Mouse (Mus musculus): ENCODE results near the gene Cebpzos. TPM values are rescaled to one million over a fixed set of nuclear protein-coding genes. Genes with fewer than 3 reads are reported as not detected.
A peak's percentile ranks its signal among the peaks of the same experiment; 100 is the strongest.

The Cebpzos gene
- polyA plus RNA-seq, 1 experiment from 2014 or later, result 67.5 TPM

DNA sequence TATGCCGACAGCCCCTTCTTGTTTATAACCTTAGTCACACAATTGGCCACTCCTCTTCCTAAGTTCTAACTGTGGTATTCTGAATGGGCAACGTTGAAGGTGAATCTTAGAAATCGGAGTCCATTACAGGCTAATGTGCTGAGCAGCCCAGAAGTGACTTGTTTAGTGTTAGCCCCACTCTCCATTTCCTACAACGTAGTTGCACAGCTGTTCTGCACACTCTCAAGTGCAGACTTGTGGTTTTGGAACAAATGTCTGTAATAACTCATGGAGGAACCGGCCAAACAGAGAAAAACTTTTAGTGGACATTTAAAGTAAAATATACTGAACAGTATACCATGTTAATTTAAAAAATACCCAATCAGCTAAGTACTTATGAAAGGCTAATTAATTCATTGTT, 35.8 kb downstream of the Cebpzos start:
- Histone ChIP-seq H3K9me3 (ENCODE audit: low read length) (no peaks in the 10 kb centered on the region), H3K9ac (replicated peaks; ENCODE audit: low read depth) (no peak overlapping the region), H3K4me2 (replicated peaks; ENCODE audit: low read depth, low read length) (no peak overlapping the region), H3K27ac (ENCODE audit: low read length) (no peak overlapping the region), H3K36me3 (ENCODE audit: insufficient read depth, low read length) (peaks cover 42% of the 10 kb centered on the region; the same call in 1 of the 2 replicates), H3K27me3 (replicated peaks; ENCODE audit: insufficient read depth, low read length) (no peaks in the 10 kb centered on the region), H3K4me1 (ENCODE audit: insufficient read depth, low read depth, low read length) (no peaks in the 10 kb centered on the region), H3K4me3 (ENCODE audit: low read depth, low read length) (no peak overlapping the region)
- WGBS, result 74% methylated on average over 5 of the region's 5 CpGs
- TF ChIP-seq EP300 (IDR thresholded peaks at IDR 0.05) (no peak), CTCF (IDR thresholded peaks at IDR 0.05) (no peak)
- DNase-seq (ENCODE audit: low spot score) (no peak), ATAC-seq (no peak)

GRCm38 (mm10) chr17:78953240-78953639, 36.9 kb downstream of the Cebpzos start:
- Histone ChIP-seq H3K9me3 (ENCODE audit: low read length) (no peaks in the 10 kb centered on the region), H3K9ac (replicated peaks; ENCODE audit: low read depth) (no peak overlapping the region), H3K4me1 (ENCODE audit: insufficient read depth, low read depth, low read length) (no peaks in the 10 kb centered on the region), H3K27ac (ENCODE audit: low read length) (no peak overlapping the region), H3K4me2 (replicated peaks; ENCODE audit: low read depth, low read length) (no peak overlapping the region), H3K27me3 (replicated peaks; ENCODE audit: insufficient read depth, low read length) (no peaks in the 10 kb centered on the region), H3K36me3 (ENCODE audit: insufficient read depth, low read length) (peaks cover 46% of the 10 kb centered on the region; the same call in 1 of the 2 replicates), H3K4me3 (ENCODE audit: low read depth, low read length) (no peak overlapping the region)
- DNase-seq (ENCODE audit: low spot score) (peak; percentile 74), ATAC-seq (peak; percentile 85)
- 66% methylated on average over 8 of the region's 8 CpGs for WGBS
- no peak for TF ChIP-seq CTCF (IDR thresholded peaks at IDR 0.05)
- no peak for TF ChIP-seq EP300 (IDR thresholded peaks at IDR 0.05)

GRCm38 (mm10) chr17:78959473-78959872, 43.2 kb downstream of the Cebpzos start:
- no peak for TF ChIP-seq EP300 (IDR thresholded peaks at IDR 0.05)
- no peak for TF ChIP-seq CTCF (IDR thresholded peaks at IDR 0.05)
- WGBS, result 68% methylated on average over 6 of the region's 6 CpGs
- ATAC-seq, result no peak
- Histone ChIP-seq H3K9ac (replicated peaks; ENCODE audit: low read depth) (no peak overlapping the region), H3K4me3 (ENCODE audit: low read depth, low read length) (no peak overlapping the region), H3K27me3 (replicated peaks; ENCODE audit: insufficient read depth, low read length) (no peaks in the 10 kb centered on the region), H3K9me3 (ENCODE audit: low read length) (no peaks in the 10 kb centered on the region), H3K36me3 (ENCODE audit: insufficient read depth, low read length) (peaks cover 48% of the 10 kb centered on the region), H3K4me1 (ENCODE audit: insufficient read depth, low read depth, low read length) (no peaks in the 10 kb centered on the region), H3K4me2 (replicated peaks; ENCODE audit: low read depth, low read length) (no peak overlapping the region), H3K27ac (ENCODE audit: low read length) (no peak overlapping the region)
- DNase-seq (ENCODE audit: low spot score), result no peak

DNA sequence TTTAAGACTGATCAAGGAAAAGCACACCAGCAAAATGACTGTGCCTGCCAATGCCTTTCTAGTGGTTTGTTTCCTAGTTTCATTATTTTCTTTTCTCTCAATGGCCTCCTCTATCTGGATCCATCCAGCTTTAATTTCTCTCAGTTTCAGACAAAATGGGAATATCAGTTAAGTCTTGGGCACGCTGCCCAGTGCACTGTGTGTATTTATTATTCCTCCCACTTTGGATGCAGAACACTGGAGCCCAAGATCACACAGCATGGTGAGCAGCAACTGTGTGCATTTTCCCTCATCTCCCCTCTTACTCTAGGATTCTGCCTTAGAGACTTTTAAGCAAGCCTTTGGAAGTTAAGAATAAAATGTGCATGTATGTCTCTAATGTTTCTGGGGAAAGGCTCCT, 48.1 kb downstream of the Cebpzos start:
- Histone ChIP-seq H3K4me3 (ENCODE audit: low read depth, low read length) (no peak overlapping the region), H3K27me3 (replicated peaks; ENCODE audit: insufficient read depth, low read length) (no peaks in the 10 kb centered on the region), H3K4me2 (replicated peaks; ENCODE audit: low read depth, low read length) (no peak overlapping the region), H3K9ac (replicated peaks; ENCODE audit: low read depth) (no peak overlapping the region), H3K9me3 (ENCODE audit: low read length) (no peaks in the 10 kb centered on the region), H3K4me1 (ENCODE audit: insufficient read depth, low read depth, low read length) (no peaks in the 10 kb centered on the region), H3K27ac (ENCODE audit: low read length) (no peak overlapping the region), H3K36me3 (ENCODE audit: insufficient read depth, low read length) (peaks cover 32% of the 10 kb centered on the region)
- WGBS, result 61% methylated on average over 1 of the region's 1 CpGs
- TF ChIP-seq CTCF (IDR thresholded peaks at IDR 0.05), result no peak
- no peak for TF ChIP-seq EP300 (IDR thresholded peaks at IDR 0.05)
- DNase-seq (ENCODE audit: low spot score) (no peak), ATAC-seq (no peak)

DNA sequence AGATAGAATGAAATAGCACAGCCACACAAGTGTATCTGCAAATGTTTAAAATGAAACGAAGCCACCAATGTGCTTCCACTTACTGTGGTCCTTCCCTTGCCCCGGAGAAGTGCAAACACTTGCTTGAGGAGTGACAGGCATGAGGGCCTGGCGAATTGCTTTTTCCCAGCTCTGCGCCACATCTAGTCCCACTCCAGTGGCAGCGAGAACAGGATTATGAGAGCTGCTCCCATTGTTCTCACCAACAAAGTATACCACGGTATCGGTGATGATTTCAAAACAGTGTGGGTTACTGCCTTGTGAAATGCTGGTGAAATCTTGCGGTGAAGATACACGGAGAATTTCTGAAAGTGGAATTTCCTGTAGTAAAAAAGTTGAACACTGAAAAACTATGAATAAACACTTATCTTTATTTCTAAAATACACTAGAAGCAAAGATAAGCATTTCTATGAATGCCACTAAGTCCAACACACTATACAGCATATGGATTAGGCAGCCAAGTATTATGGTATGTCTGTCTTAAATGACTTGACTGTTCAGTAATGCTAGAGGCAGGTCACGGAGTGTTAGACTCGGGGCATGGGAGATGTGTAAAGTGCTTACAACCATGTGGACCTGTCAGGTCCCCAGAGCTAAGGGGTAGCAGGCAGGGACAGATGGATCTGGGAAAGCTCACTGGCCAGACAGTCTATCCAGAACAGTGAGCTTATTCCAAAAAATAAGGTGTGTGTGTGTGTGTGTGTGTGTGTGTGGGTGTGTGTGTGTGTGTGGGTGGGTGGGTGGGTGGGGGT, 50.0 kb downstream of the Cebpzos start:
- ATAC-seq, result peak; percentile 92
- Histone ChIP-seq H3K4me3 (ENCODE audit: low read depth, low read length) (no peak overlapping the region), H3K27ac (ENCODE audit: low read length) (0 out of 2 replicates have a peak overlapping the region, but pooled peaks have one; percentile 32), H3K36me3 (ENCODE audit: insufficient read depth, low read length) (peaks cover 32% of the 10 kb centered on the region; the same call in 1 of the 2 replicates), H3K4me1 (ENCODE audit: insufficient read depth, low read depth, low read length) (no peaks in the 10 kb centered on the region), H3K4me2 (replicated peaks; ENCODE audit: low read depth, low read length) (no peak overlapping the region), H3K9ac (replicated peaks; ENCODE audit: low read depth) (no peak overlapping the region), H3K9me3 (ENCODE audit: low read length) (no peaks in the 10 kb centered on the region), H3K27me3 (replicated peaks; ENCODE audit: insufficient read depth, low read length) (no peaks in the 10 kb centered on the region)
- WGBS, result 61% methylated on average over 11 of the region's 11 CpGs
- TF ChIP-seq EP300 (IDR thresholded peaks at IDR 0.05), result peak; percentile 26; the same call in 1 of the 2 replicates
- no peak for TF ChIP-seq CTCF (IDR thresholded peaks at IDR 0.05)
- DNase-seq (ENCODE audit: low spot score), result peak; percentile 72

DNA sequence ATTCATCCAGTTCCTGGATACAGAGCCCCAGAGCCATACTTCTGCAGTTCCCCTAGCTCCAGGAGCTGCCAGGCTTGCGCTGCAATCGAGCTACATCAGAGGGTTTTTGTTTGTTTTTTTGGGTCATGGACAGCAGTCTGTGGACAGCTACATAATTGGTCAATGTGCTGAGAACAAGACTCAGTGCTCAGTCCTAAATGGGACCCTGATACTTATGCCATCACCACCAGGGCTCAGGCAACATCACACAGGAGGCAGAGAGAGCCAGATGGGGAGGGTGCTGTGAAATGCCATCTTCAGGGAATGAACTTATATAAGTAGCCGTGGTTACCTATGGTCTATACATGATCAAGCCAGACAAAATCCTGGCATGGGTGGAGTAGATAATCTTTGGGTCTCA, 52.2 kb downstream of the Cebpzos start:
- 67% methylated on average over 3 of the region's 3 CpGs for WGBS
- no peak overlapping the region for H3K4me2 ChIP-seq (replicated peaks; ENCODE audit: low read depth, low read length)
- no peaks in the 10 kb centered on the region for H3K4me1 ChIP-seq (ENCODE audit: insufficient read depth, low read depth, low read length)
- ATAC-seq, result no peak
- no peak overlapping the region for H3K27ac ChIP-seq (ENCODE audit: low read length)
- no peak overlapping the region for H3K9ac ChIP-seq (replicated peaks; ENCODE audit: low read depth)
- H3K9me3 ChIP-seq (ENCODE audit: low read length), result no peaks in the 10 kb centered on the region
- no peak for TF ChIP-seq EP300 (IDR thresholded peaks at IDR 0.05)
- TF ChIP-seq CTCF (IDR thresholded peaks at IDR 0.05), result no peak
- no peak overlapping the region for H3K4me3 ChIP-seq (ENCODE audit: low read depth, low read length)
- H3K27me3 ChIP-seq (replicated peaks; ENCODE audit: insufficient read depth, low read length), result no peaks in the 10 kb centered on the region
- DNase-seq (ENCODE audit: low spot score), result no peak
- peaks cover 23% of the 10 kb centered on the region; the same call in 1 of the 2 replicates for H3K36me3 ChIP-seq (ENCODE audit: insufficient read depth, low read length)

Other genes with a start within 250 kb of the Cebpzos start
- gene Strn, start 179.3 kb upstream of the Cebpzos start, polyA plus RNA-seq (2015; fragmentation: Nextera tagmentation; extraction: Ambion mirVana), result 3.4 and 4.3 TPM in 2 replicates
- gene Heatr5b, start 81.1 kb upstream of the Cebpzos start, polyA plus RNA-seq (2015; fragmentation: Nextera tagmentation; extraction: Ambion mirVana), result 6.8 and 6.9 TPM in 2 replicates
- gene Gpatch11, start 80.9 kb upstream of the Cebpzos start, polyA plus RNA-seq (2015; fragmentation: Nextera tagmentation; extraction: Ambion mirVana), result 35.7 and 38.4 TPM in 2 replicates
- gene Eif2ak2, start 33.9 kb upstream of the Cebpzos start, polyA plus RNA-seq (2015; fragmentation: Nextera tagmentation; extraction: Ambion mirVana), result 11.1 and 11.4 TPM in 2 replicates
- gene Sult6b1, start 9.5 kb upstream of the Cebpzos start, polyA plus RNA-seq (2015; fragmentation: Nextera tagmentation; extraction: Ambion mirVana), result 0.10 TPM in 1 of 2 replicates, not detected in the other
- gene Cebpz, start 20.6 kb downstream of the Cebpzos start, polyA plus RNA-seq (2015; fragmentation: Nextera tagmentation; extraction: Ambion mirVana), result 43.4 and 47.6 TPM in 2 replicates
- gene Ndufaf7, start 20.6 kb downstream of the Cebpzos start, polyA plus RNA-seq (2015; fragmentation: Nextera tagmentation; extraction: Ambion mirVana), result 37.7 and 42.9 TPM in 2 replicates
- 24.1 and 27.6 TPM in 2 replicates for gene Prkd3, start 104.3 kb downstream of the Cebpzos start, polyA plus RNA-seq (2015; fragmentation: Nextera tagmentation; extraction: Ambion mirVana)
- gene Qpct, start 135.4 kb downstream of the Cebpzos start, polyA plus RNA-seq (2015; fragmentation: Nextera tagmentation; extraction: Ambion mirVana), result 26.1 and 27.1 TPM in 2 replicates

Data from lung, postnatal 0 days (tissue).